In genomic region chr1:153000486-153001228, GRCm38 (mm10) we compare ENCODE assay signal across 14 mouse cellular contexts. TPM values are rescaled to one million over a fixed set of nuclear protein-coding genes. Genes with fewer than 3 reads are reported as not detected.
DNase-seq lines count a peak whose midpoint lies in the region; ATAC-seq and TF ChIP-seq lines count a peak whose summit lies in the region.
"Had no signal": no experiment of that assay in that cellular context is flagged by ENCODE, and none has a peak within 500 bp of the region (broad histone marks: within the 10 kb centered on the region; RNA-seq: fewer than 3 reads in every experiment).

No protein-coding gene starts in this region.

- WGBS in intestine, embryonic 15.5 days = 82% methylated on average over 6 of the region's 6 CpGs

- no peak overlapping the region for H3K9ac ChIP-seq in intestine, embryonic 15.5 days
- H3K9ac ChIP-seq: forebrain, embryonic 12.5 days; heart, embryonic 13.5 days; neural tube, embryonic 12.5 days had no signal

- TF ChIP-seq CTCF in cortical plate, adult 2 months (IDR thresholded peaks at IDR 0.05; ENCODE audit: extremely low read depth, insufficient read depth, low read length) = no peak

- no peak for TF ChIP-seq POLR2A in cortical plate, adult 2 months (IDR thresholded peaks at IDR 0.05; ENCODE audit: extremely low read depth, insufficient read depth, low read length)

- H3K4me3 ChIP-seq in cortical plate, adult 2 months (ENCODE audit: insufficient read depth, low read length) = no peak overlapping the region
- no peak overlapping the region for H3K4me3 ChIP-seq in intestine, embryonic 15.5 days (replicated peaks)
- H3K4me3 ChIP-seq: forebrain, embryonic 12.5 days; heart, embryonic 13.5 days; neural tube, embryonic 12.5 days had no signal

- peaks cover 7% of the 10 kb centered on the region; the same call in 1 of the 2 replicates for H3K4me1 ChIP-seq in cortical plate, adult 2 months (ENCODE audit: control insufficient read depth, insufficient read depth, low read length)
- H3K4me1 ChIP-seq in intestine, embryonic 15.5 days (replicated peaks) = no peaks in the 10 kb centered on the region
- H3K4me1 ChIP-seq: neural tube, embryonic 12.5 days had no signal

- no peak overlapping the region for H3K4me2 ChIP-seq in intestine, embryonic 15.5 days (replicated peaks)
- H3K4me2 ChIP-seq: forebrain, embryonic 12.5 days; heart, embryonic 13.5 days; neural tube, embryonic 12.5 days had no signal

- H3K36me3 ChIP-seq in intestine, embryonic 15.5 days = no peaks in the 10 kb centered on the region
- H3K36me3 ChIP-seq: forebrain, embryonic 12.5 days; G1E; heart, embryonic 13.5 days; neural tube, embryonic 12.5 days had no signal

- H3K9me3 ChIP-seq in intestine, embryonic 15.5 days = no peaks in the 10 kb centered on the region
- H3K9me3 ChIP-seq: forebrain, embryonic 12.5 days; G1E; heart, embryonic 13.5 days; neural tube, embryonic 12.5 days had no signal

- H3K27ac ChIP-seq in cortical plate, adult 2 months (ENCODE audit: insufficient read depth, low read length) = 0 out of 2 replicates have a peak overlapping the region, but pooled peaks have one; percentile 8
- no peak overlapping the region for H3K27ac ChIP-seq in intestine, embryonic 15.5 days
- H3K27ac ChIP-seq: forebrain, embryonic 12.5 days; heart, embryonic 13.5 days; neural tube, embryonic 12.5 days had no signal

- H3K27me3 ChIP-seq in intestine, embryonic 15.5 days (replicated peaks) = no peaks in the 10 kb centered on the region
- H3K27me3 ChIP-seq: forebrain, embryonic 12.5 days; heart, embryonic 13.5 days; neural tube, embryonic 12.5 days had no signal

- no peak for ATAC-seq in megakaryocyte-erythroid progenitor cell, adult 5-6 weeks (replicated peaks; ENCODE audit: low FRiP score, low TSS enrichment, poor library complexity, severe bottlenecking)
- no peak for ATAC-seq in intestine, embryonic 15.5 days
- ATAC-seq: intestine, embryonic 16.5 days had no signal

- DNase-seq in 3134 (ENCODE audit: extremely low read depth, insufficient read length, low spot score) = peak; percentile 65
- peak; percentile 67 for DNase-seq in Muller cell, postnatal 12 days (ENCODE audit: inconsistent ontology term)
- DNase-seq in left cerebral cortex, adult 8-10 months (ENCODE audit: low spot score in 2 of 2) = peak; percentile 32 to 90
- no peak for DNase-seq in neural tube, embryonic 10.5 days (ENCODE audit: extremely low spot score, low spot score)
- no peak for DNase-seq in thymus, adult 18-20 months
- DNase-seq: lung, postnatal 36 days had no signal

RNA-seq across cellular contexts. Expression of gene Nmnat2, which starts 45.9 kb away (rescaled TPM):
- 84.2 and 88.1 TPM in 2 replicates for polyA plus RNA-seq in cortical plate, adult 2 months (2012; rRNA removed)
- 100 to 1,000 TPM; 152 to 174 (median 163) TPM for total RNA-seq in left cerebral cortex, adult 8-10 months (2022)
- total RNA-seq in megakaryocyte-erythroid progenitor cell, adult 5-6 weeks (2014; fragmentation: Nextera tagmentation) = 0.24 and 1.1 TPM in 2 replicates
- 0.65 and 1.5 TPM in 2 replicates for total RNA-seq in megakaryocyte-erythroid progenitor cell, adult 5-6 weeks (2017)
- polyA plus RNA-seq in intestine, embryonic 15.5 days (2015; fragmentation: Nextera tagmentation; extraction: Ambion mirVana) = 1.8 and 2.2 TPM in 2 replicates
- polyA plus RNA-seq: G1E had no signal

Comparison
In these comparisons a context has a peak if more than half of its experiments do, and no peak if none do; other contexts are left out.
1. DNase-seq: peak in 3134 (single experiment), Muller cell, postnatal 12 days (single experiment) and left cerebral cortex, adult 8-10 months (2 of 2); none in neural tube, embryonic 10.5 days (single experiment) and thymus, adult 18-20 months (0 of 2).
2. RNA of gene Nmnat2, which starts 45.9 kb away (total RNA-seq): 152 to 174 TPM in left cerebral cortex, adult 8-10 months; 0.24 to 1.5 TPM in megakaryocyte-erythroid progenitor cell, adult 5-6 weeks; every median in the first group is over 10 times any median in the second.